Mouse (Mus musculus) bone marrow, adult 2 months (tissue): ENCODE measurements at regions not wholly inside any gene's neighbourhood (a gene's known extent, or its start where the extent isn't known, plus 50 kb on each side); places are given as distances from the start of the nearest gene placed in this dataset.

ENCODE experiments used
- H3K27ac ChIP-seq: fragments of 200-500 bp; 2 replicates; pipeline ENCODE4 v1.5.1; 2012; ENCODE audit warnings: low read depth, mild to moderate bottlenecking, control low read depth, inconsistent platforms, low read length; ENCODE audit not compliant: control insufficient read depth, poor library complexity, insufficient read depth
- H3K4me1 ChIP-seq: fragments of 200-500 bp; 2 replicates; pipeline ENCODE4 v1.6.1; 2011; ENCODE audit warnings: low read length; ENCODE audit not compliant: control insufficient read depth, insufficient read depth
- H3K4me3 ChIP-seq: fragments of 200-500 bp; replicated peaks from 2 replicates; pipeline ENCODE3; 2011; ENCODE audit warnings: mild to moderate bottlenecking, low read depth, low read length, control low read depth; ENCODE audit not compliant: control insufficient read depth
- CTCF ChIP-seq: fragments of 200-500 bp; IDR thresholded peaks from 2 replicates; pipeline ENCODE4 v1.5.1; 2011; ENCODE audit warnings: low read length, control low read depth; ENCODE audit not compliant: control insufficient read depth, insufficient read depth
- POLR2A ChIP-seq: fragments of 200-500 bp; IDR thresholded peaks from 2 replicates; pipeline ENCODE4 v1.6.1; 2011; ENCODE audit warnings: low read depth, mild to moderate bottlenecking, control low read depth, low read length, borderline replicate concordance; ENCODE audit not compliant: control insufficient read depth
- WGBS: fragments of 180-500 bp; shearing (Covaris S2); methylation state at CpG from one replicate; pipeline ENCODE4 v1.1.7; 2018; 5-methylcytosine and 5-hydroxymethylcytosine counted together

DNA sequence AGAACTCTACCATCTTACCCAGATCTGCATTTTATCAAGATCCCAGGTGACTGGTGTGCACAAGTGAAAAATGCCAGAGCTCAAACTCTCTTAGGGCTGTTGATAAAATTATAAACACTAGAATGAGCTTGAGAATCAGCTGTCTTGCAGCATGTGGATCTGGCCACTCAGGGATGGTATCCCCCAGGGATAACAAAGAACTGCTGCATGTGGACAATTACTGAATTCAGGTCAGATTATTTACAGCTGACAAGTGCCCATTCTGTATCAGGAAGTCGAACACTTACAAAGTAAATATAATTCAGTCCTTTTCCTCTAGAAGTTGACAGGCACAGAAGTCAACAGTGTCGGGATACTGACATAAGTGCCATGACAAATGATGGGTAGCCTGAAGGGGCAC is 306.3 kb upstream of the Gm21798 start:
- Histone ChIP-seq H3K4me1 (no peaks in the 10 kb centered on the region; the same call in 1 of the 2 replicates), H3K4me3 (no peak overlapping the region), H3K27ac (no peak overlapping the region)
- WGBS: 64% methylated on average over 2 of the region's 2 CpGs
- no peak for TF ChIP-seq POLR2A
- no peak for TF ChIP-seq CTCF

DNA sequence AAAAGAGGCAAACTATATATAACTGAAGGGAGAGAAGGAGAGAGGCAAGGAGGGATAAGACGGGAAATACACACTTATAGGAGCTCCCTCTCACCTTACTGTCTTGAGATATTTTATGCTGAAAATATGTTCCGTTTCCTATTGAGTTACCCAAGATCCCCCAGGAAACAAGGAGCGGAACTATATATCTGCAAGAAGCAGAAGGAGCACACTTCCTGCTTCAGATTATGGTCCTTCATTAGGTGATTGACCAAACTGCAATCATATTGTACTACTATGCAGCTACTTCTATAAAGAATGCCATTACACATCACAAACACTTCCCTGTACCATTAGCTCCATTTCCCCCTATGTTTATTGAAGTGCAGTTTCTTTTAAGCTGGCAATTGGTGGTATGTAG is 304.9 kb upstream of the Gm21798 start:
- TF ChIP-seq CTCF: no peak
- TF ChIP-seq POLR2A: no peak
- 34% methylated on average over 3 of the region's 3 CpGs for WGBS
- Histone ChIP-seq H3K4me3 (no peak overlapping the region), H3K27ac (no peak overlapping the region), H3K4me1 (no peaks in the 10 kb centered on the region; the same call in 1 of the 2 replicates)

DNA sequence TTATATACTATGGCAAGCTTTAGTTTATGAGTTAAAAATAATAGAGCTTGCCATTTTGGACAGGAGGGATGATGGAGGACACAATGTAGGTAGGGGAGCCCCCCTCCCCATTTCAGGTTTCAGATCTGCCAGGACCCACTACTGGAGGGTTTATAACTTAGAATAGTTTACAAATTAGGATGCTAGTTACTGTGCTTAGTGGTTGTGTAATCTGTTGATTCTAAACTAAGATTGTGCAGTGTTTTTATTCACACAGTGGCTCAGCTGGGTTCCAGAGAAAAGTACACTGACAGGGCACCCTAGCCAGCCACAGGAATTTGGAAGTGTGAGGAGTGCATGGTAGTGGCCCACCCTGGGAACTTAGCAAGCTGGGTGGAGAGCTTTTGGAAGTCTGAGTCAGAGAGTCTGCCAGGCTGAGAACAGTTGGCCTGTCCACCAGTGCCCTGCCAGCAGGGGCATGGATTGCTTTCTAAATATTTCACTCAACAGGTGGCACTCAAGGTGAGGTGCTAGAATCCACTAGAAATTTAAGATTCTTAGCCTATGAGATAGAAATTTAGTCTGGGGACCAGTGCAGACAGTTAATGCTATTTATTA is 303.9 kb upstream of the Gm21798 start:
- Histone ChIP-seq H3K4me1 (no peaks in the 10 kb centered on the region; the same call in 1 of the 2 replicates), H3K27ac (no peak overlapping the region), H3K4me3 (no peak overlapping the region)
- no peak for TF ChIP-seq CTCF
- no peak for TF ChIP-seq POLR2A

DNA sequence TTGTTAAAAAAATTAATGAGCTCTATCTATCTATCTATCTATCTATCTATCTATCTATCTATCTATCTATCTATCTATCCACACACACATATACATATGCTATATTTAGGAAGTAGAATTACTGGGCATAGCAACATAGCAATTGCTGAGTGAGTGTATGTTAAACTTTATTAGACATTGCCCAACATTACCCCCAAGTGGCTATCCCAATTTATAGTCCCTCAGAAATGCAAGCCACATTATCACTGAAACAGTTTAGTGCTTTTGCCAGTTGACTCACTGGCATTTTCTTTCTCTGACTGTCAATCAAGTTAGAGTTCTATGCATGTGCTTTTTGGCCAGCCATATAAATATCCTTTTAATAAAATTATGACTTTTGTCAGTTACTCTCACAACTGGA is 302.3 kb upstream of the Gm21798 start:
- no peaks in the 10 kb centered on the region; the same call in 1 of the 2 replicates for H3K4me1 ChIP-seq
- no peak overlapping the region for H3K27ac ChIP-seq
- TF ChIP-seq POLR2A: no peak
- no peak for TF ChIP-seq CTCF
- H3K4me3 ChIP-seq: no peak overlapping the region

DNA sequence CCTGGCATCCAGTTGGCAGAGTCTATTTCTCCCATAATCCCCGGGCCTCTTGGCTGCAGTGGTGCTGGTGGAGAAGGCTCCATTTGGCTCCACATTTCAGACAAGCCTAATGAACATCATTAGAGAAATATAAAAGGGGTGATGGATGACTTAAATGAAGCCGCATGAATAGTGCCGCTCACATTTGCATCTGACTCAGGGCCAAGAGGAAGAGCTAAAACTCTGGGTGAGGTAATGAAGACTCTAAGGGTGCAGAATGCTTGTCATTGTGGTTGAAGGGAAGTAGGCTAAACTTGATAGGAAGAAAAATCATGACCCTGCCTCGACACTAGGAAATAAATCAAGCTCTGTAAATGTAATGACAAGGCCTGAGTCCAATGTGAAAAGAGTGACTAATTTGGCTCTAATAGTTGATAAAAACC is 298.3 kb upstream of the Gm21798 start:
- H3K4me3 ChIP-seq: no peak overlapping the region
- H3K27ac ChIP-seq: no peak overlapping the region
- H3K4me1 ChIP-seq: no peaks in the 10 kb centered on the region
- TF ChIP-seq POLR2A (no peak), CTCF (no peak)
- 35% methylated on average over 4 of the region's 4 CpGs for WGBS

DNA sequence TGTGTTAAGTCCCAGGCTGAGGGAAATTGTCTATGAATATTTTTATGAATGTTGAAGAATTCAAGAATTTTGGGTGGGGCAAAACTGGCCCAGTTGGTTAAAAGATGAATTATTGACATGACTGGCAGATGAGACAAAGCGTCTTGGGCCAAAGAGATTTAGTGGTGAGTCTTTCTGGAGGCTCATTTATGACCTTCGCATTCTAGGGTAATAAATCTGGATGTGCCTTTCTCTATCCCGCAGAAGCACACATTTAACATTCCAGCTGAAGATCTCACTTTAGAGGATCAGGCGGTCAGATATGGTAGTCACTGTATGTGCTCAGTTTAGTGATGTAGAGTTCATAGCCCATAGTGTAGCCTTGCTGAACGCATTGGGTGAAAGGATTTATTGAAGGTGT is 296.9 kb upstream of the Gm21798 start:
- TF ChIP-seq CTCF: no peak
- no peak for TF ChIP-seq POLR2A
- Histone ChIP-seq H3K4me3 (no peak overlapping the region), H3K4me1 (no peaks in the 10 kb centered on the region), H3K27ac (no peak overlapping the region)
- WGBS: 84% methylated on average over 5 of the region's 5 CpGs

DNA sequence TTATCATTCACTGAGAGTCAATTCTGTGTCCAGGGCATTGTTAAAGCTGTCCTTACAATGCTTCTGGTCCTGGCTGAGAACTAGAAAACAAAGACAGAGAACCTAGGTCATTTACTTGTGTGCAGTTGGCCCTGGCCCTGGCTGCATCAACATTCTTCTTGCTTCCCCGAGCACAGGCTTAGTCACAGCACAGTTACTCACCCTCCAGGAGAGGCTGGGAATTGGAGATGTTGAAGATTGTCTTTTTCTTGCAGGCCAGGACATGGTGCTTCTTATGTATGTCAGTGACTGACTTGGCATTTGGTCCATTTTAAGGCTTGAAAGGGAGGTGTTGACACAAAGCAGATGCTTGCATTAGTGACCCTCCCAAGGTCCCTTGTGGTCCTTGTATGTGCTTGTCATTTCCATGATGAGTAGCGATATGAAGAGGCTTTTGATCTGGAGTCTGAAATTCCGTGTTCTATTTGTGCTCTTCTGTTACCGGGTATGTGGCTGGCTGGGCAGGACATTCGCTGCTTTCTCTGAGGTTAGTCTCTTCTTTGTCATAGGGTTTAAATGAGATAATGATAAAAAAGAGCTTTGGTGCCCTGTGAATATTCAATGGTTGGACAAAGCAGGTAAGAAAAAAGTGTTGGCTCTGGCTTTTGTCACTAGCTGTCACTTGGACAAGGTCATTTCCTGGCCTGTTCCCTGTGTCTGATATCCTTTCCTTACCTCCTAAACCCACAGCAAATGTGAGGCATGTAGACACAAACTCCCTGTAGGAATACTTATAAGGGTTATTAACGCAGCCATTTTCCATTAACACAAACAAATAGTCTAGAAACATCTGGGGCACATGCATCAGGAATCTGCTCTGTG is 285.0 kb upstream of the Gm21798 start:
- Histone ChIP-seq H3K4me3 (no peak overlapping the region), H3K4me1 (no peaks in the 10 kb centered on the region), H3K27ac (no peak overlapping the region)
- WGBS: 82% methylated on average over 6 of the region's 6 CpGs
- TF ChIP-seq CTCF: no peak
- TF ChIP-seq POLR2A: no peak

DNA sequence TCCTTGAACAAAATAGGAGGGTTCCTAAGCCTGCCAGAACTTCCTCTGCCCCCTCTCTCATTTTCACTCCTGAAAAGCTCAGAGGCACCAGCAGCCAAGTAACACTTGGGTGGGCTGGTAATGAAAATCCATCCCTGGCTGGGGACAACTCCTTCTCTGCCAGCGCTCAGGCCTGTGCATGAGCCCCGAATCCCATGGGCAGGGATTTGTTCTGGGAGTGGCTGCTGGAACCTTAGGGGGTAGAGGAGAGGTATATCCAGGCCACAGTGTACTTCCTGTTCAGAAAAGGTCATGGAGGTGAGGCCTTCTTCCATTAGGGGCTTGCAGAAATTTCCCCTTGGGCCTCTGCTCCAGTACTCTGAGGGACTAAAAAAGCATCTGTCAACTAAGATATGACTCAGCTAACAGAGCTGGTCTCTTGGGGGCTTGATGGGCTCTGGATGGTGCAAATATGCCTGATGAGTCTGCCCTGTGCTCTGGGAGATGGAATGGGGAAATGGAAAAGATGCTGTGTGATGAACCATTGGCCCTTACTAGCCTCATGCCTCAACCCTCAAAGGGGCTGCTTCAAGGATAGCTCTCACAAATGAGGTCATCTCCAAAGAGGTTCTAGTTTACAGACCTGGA is 284.2 kb upstream of the Gm21798 start:
- Histone ChIP-seq H3K4me3 (no peak overlapping the region), H3K4me1 (no peaks in the 10 kb centered on the region), H3K27ac (no peak overlapping the region)
- TF ChIP-seq POLR2A (no peak), CTCF (no peak)
- 90% methylated on average over 2 of the region's 2 CpGs for WGBS

DNA sequence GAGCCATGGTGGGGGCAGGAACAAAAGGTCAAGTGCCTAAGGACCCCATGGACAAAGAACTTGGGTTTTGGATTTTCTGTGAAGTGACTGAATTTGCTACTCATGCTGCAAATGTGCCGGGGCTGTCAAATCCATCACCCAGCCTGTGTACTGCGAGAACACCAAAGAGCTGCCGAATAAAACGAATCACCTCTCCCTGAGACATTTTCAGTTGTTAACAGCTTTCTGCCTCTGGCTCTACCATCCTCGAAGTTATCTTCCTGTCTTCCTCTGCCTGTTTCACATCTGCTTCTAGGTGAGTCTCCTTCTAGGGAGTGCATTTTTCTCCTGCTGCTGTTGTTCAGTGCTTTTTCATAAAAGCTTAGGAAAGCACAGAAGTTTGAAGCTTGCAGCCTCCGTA is 283.3 kb upstream of the Gm21798 start:
- no peak for TF ChIP-seq CTCF
- TF ChIP-seq POLR2A: no peak
- 82% methylated on average over 6 of the region's 6 CpGs for WGBS
- Histone ChIP-seq H3K27ac (no peak overlapping the region), H3K4me1 (no peaks in the 10 kb centered on the region), H3K4me3 (no peak overlapping the region)
